Mouse (Mus musculus): ENCODE data around the gene Whrn.

Whrn gene

DNA sequence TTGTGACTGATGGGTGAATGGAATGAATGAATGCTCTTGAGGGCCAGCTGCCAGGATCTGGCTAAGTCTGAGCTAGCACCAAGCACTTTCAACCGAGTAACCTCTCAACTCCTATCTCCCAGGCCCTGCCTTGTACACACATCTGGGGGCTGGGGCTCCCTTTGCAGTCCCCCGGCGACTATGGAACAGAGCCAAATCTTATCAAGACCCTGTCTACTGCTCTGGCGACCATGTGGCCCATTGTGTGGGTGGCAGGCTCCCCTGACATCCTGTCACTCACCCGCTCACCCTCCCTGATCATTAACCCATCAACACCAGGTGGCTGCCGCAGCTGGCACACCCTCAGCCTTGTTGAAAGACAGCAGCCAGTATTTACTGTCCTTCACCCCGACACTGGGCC lies 90.7 kb downstream of the Whrn start:
- DNase-seq = peak; percentile 69

DNA sequence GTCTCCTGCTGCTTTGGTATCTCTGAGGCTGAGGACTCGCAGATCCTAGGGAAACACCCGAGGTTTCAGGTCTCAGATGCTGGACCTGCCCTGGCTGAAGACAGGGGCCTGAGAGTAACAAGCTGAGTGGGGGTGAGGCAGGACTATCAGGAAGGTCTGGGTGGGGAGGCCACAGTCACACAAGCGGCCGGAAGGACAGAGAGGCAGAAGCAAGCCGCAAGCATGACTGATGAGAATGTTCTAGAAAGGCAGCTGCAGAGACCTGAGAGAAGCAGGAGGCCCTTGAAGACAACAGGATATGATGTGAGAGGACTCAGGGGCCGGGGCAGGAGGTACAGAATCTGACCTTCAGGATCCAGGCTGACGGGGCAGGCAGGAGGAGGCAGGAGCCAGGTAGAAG lies 91.6 kb downstream of the Whrn start:
- DNase-seq = no peak

DNA sequence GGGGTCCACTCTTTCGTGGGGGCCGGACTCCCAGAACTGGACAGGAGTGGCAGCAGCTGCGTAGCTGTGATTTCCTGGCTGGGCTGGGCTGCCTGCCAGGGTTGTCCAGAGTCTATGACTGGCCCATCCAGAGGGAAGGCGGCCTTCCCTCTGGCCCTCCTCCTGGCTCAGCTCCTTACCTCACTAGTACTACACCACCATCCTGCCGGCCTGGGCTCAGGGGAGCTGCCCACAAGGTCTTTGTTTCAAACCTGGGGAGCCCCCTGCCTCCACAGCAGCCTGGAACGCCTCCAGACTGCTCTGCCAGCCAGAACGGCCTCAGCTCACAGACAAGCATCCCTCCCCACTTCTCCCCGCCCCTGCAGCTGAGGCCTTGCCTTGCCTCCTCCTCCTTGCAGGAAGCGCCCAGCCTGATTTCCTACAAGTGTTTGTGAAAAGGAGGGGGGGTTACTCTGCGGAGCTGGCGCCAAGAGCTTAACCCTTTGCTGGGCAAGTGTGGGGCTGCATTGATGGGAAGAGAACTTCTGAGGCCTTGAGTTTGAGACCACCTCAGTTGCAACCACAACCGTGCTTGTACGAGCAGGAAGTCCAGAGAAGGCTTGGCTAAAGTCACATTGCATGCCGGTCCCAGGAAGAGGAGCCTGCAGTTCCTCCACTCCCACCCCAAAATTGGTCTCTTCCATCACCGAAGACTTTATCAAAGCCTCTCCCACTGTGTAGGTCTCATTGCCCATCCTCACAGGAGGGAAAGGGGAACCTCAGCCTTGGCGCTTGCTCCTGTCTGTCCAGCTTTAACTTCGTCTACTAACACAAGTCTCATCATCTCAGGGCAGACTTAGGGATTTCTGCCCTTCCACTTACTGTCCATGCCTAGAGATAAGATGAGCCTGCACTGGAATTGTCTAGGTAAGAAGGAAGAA lies 92.5 kb downstream of the Whrn start, which contains the start of gene Akna:
Gene Akna (minus strand): TSS at position 315 of the 920 bp plus-strand sequence.
- DNase-seq = peak; percentile 82

DNA sequence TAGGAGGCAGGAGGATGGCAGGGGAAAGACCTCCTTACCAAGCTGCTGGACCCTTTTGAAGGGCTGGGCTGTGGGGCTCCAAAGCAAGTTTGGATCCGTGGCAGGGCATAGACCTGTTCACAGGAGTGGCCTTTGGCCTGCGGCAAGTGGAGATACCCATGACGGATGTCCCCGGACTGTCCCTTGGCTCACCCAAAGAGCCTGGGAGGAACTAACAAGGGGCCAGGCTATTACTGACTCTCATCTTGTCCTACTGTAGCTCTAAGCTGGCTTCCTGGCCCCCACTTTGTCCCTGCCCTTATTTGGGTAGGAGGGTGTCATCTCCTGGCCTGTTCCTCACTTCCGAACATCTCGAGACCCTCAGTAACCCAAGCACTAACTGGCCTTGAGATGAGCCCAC lies 93.2 kb downstream of the Whrn start:
- no peak for DNase-seq

DNA sequence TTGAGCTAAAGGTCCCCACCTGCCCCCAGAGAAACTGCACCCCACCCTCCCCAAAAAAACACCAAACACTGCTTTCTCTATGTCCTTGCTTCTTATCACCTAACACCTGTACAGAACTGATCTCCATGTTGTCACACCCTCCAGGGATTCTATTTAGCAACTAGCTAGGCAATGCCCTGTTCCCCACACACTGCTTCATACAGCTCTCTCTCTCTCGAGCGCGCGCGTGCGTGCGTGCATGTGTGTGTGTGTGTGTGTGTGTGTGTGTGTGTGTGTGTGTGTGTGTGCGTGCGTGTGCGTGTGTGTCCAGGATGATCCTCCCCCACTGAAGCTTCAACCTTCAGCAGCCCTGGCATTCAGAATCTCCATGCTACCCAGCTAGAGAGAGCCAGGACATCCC lies 93.7 kb downstream of the Whrn start:
- DNase-seq = no peak

DNA sequence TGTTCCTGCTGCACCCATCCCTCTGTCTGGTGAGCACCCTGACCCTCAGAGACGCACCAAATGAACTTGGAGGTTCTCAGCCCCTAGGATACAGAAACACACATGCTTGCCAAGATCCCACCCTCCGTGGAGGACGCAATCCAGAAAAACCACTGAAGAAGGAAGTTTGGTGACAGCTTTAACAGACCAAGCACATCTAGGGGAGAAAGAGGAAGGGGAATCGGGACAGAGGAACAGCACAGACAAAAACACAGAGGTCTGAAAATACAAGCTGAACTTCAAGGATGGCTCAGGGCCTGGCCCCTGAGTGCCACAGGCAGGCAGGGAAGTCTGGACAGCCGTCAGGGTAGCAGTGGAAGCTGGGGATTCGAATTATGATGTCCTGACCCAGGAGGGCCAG lies 94.2 kb downstream of the Whrn start:
- no peak for DNase-seq

DNA sequence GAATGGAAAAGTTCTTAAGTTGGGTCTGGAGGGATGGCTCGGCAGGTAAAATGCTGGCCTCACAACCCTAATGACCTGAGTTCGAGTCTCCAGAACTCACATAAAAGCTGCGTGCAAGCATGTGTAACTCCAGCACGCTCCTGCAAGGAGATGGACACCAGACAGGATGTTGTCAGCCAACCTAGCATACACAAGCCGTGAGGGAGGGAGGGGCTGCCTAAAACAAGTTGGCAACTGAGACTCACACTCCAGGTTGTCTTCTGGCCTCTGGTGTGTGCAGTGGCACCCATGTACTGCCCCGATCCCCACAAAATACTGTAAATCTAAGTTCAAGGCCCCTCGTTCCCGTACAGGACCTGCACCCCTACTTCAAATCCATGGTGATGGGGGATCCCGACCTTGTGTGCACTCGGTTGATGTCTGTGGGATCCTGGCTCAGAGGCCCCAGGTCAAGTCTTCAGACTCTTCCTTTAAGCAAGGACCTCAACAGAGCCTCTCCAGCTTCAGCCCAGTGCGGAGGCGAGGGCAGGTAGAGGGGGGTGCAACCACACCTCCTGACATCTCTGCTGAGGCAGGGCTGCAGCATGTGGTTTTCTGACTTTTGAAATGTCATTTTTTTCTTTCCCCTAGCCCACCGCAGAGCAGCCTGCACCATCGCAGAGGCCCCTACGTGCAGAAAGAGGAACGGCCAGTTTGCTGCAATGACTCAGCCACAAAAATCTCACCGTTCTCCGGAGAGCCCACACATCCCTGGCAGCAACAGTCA lies 95.1 kb downstream of the Whrn start:
- DNase-seq = no peak

DNA sequence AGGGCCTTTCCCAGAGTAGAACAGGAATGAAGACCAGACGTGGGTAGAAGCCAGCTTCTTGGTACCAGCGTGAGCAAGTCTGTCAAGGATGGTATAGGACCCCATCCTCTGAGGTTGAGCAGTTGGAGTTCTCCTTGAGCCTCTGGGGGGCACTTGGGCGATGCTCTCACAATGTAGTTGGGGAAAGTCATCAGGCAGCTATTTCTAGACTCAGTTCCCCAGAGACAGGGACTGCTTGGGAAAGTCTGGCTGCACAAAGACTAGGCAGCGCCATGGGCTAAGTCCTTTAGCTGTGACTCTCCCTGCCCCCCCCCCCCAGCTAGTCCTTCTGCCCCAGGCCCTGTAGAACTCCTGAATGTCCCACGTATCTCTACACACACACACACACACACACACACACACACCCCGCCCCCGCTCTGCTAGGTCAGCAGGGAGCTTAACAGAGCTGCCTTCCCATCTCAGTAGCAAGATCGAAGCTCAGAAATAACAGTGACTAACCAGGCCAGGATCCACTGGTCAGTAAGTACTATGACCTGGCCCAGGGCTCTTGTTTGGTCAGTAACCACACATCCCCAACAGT lies 96.0 kb downstream of the Whrn start:
- no peak for DNase-seq

DNA sequence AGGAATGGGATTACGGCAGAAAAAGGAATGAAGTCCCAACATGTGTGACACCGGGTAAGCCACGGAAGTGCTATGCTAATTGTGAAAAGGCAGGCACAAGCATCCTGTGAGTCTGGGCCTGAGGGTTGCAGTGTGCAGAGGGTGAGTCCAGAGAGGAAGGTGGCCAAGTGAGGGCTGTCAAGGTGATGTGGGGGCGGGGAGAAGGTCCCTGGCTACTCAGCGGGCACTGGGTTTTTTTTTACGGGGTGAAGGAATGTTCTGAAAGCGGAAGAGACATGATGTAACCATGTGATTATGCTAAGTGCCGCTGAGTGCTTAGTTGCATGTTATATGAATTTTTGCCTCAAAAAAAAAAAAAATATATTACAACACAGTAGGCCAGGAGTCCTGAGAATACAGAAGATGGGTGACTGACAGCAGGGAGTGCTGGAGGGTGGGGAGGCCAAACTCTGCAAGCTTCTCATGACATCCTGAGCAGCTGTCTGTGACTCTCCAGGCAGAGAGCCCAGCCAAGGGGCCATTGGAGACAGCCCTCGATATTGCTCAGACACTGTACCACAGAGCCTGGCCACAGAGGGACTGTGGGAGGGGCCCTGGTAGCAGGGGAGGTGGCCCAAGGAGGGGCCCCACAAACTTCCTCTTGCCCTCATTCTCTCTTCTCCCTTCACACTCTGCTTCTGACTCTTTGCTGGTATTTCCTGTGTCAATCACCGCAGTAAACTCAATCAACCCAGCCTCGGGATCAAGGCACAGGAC lies 96.8 kb downstream of the Whrn start:
- DNase-seq = no peak

DNA sequence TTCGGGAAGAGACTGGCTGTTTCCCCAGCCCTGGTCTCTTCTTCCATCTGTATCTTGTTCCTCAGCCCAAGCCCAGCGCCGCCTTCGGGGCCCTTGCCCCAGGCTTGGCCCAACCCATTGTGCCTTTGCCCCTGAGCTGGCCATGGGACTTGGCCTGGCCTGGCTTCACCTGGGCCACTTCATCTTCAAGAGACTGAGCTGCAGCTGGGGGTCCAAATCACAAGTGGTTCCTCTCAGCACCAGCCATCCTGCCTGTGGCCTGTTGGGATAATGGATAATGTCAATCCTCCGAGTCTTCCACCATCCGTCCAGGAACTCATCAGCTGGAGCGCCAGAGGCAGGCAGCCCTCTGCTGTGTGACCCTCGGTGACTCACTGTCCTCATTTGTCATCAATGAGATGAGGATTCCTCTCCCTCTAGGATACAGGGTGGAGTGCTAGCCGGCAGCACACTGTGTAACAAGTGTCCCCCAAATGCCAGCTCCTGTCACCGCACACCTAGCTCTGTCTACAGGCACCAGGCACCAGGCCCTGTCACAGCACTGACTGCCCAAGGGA lies 97.7 kb downstream of the Whrn start:
- DNase-seq = no peak

DNA sequence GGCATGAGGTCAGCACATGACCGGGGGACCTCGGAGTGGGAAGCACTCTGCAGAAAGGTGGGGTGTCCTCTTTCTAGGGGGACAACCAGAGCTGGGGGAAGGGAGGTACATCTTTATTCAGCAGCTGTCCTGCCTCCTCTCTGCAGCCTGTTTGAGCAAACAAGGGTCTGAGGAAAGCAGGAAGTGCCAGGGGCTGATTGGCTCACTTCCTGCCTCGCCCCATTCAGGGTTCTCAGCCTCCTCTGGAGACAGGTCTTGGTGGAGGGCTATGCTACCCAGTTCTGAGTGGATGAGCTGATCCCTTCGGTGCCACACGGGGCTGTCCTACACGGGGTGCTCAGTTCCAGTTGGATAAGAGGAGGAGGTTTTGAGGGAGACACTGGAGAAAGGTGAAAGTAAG lies 104.5 kb downstream of the Whrn start:
- no peak for DNase-seq

DNA sequence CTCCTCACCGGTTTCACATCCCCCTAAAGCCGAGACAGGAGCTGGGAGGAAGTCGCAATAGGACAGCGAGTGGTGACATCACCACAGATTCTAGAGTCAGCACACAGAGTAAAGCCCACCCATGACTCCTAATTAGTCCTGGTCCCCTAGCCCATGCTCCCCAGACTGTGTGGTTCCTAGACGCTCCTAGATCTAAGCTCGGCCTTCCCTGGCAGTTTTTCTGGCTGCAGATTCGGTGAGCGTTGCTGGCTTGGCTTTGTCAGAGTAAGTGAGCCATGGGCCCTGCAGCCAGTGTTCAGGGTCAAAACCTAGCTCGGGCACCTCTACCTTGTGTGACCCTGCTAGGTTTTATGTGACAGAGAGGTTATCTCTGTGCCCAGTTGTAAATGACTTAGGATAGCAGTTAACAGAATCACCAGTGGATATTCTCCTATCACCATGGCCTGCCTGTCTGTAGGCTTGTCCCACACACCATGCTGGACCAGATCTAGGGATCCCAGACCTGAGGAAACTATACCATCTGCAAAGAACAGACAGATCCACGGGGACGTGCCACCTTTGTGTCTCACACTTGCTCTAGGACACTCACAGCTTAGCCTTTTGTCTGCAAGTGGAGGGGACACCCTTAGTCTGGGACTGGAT lies 105.8 kb downstream of the Whrn start:
- peak; percentile 39 for DNase-seq

DNA sequence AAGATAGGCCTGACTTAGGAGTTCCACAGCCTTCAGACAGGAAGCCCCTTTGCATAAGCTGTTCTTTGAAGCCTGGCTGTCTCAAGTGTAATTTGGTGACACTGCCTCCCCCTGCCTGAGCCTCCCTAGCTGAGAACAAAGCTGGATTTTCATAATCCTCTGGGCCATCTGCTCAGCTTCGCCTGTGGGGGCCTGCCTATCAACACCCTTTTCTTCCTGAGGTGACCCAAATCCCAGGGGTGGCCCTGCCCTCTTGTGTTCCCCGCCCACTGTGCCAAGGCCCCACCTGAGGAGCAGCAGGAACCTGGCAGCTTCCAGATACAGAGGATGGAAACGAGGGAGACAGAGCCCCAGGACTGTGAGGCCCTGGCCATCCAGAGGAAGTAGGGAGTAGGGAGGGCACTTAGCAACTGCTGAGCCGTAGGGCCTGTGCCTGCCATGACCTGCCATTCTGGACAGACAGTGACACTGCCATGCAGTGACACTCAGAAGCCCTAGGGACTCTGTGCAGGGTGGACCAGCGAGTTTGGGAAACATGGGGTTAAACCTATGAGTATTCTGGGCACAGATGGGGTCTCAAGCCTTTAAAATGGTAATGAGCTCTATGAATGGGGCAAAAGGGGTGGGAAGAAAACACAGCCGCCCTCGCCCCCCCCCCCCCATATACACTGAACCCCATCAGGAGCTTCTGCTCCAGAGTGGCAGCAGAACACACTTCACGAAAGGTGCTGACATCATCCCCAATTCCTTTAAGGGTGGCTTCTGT lies 106.5 kb downstream of the Whrn start:
- peak; percentile 94 for DNase-seq

DNA sequence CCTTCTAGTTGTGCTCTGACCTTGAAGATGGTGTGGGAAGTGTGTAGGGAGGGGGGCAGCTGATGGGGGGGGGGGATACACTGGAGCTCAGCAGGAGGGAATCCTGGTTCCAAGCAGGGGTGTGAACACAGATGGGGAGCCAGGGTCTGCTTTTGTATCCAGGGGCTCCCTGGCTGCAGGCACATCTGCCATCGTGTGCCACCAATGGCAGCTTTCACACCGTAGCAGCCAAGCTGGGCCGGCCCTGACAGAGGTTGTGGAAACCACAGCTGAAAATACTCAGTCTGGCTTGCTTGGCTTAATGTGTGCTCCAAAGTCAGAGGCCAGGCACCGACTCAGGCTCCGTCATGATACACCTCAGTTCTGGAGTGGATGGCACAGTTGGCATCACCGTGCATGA lies 107.8 kb downstream of the Whrn start:
- no peak for DNase-seq

DNA sequence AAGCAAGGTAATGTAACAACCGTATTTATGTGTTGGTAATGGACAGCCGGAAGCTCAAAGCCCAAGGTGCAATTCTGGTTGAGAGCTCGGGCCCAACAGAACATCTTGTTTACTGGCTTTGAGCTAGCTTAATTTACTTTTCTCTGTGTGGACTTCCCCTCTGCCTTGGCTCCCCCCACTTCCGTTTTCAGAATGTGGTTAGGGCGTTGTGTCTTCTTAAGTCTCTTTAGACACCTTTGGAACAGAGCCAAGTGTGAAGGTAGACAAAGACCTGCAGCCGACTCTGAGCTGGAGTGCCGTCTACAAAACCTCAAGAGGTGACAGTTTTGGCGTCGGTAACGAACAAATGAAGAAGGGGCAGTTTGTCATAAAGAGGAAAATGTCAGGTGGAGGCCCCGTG lies 110.0 kb downstream of the Whrn start:
- no peak for DNase-seq

DNA sequence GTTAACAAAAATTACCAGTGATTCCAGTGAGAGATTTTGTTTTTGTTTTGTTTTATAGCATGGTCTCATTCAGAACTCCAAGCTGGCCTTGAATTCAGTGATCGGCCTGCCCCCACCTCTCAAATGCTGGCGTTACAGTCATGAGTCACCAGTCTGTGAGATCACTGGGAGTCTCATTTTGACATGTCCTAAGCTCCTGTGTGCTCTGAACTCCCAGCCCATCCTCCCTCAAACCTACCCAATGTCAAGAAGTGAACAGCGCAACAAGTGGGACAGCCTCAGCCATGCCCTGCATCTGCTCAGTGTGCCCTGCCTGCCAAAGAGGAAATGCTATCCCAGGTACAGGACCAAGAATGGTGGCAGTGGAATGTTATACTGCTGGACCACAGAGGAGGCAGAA lies 110.5 kb downstream of the Whrn start:
- DNase-seq = no peak

DNA sequence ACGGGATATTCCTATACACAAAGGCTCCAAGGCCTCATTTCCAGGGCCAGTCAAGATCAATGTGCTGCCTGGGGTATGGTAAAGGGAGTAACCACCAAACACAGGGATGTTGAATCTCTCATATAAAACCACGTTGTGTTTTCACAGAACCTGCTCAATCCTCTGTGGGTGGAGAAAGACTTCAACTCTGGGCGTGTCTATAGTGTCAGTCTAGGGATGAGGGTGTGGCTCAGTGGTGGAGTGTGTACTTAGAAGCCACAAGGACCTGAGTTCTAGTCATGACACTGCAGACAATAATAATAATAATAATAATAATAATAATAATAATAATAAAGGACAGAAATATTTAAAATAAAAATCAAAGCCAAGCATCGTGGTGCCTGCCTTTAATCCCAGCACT lies 111.5 kb downstream of the Whrn start:
- DNase-seq = no peak

DNA sequence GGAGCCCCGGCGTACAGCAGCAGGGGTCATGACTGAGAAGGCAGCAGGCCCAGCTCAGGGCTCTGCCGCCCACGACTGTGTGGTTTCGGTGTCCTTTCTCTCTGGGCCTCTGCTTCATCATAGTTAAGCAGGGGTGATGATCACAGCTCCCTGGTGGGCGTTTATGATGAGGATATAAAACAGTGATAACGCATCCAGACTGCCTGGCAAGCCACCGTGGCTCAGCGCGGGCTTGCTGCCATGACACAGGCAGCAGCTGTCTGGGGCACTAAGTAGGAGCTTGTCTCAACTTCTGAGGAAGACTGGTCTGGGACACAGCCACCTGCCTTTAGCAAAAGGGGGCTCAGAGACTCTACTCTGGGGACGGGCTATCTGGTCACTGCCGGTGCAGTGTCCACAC lies 112.3 kb downstream of the Whrn start:
- no peak for DNase-seq

DNA sequence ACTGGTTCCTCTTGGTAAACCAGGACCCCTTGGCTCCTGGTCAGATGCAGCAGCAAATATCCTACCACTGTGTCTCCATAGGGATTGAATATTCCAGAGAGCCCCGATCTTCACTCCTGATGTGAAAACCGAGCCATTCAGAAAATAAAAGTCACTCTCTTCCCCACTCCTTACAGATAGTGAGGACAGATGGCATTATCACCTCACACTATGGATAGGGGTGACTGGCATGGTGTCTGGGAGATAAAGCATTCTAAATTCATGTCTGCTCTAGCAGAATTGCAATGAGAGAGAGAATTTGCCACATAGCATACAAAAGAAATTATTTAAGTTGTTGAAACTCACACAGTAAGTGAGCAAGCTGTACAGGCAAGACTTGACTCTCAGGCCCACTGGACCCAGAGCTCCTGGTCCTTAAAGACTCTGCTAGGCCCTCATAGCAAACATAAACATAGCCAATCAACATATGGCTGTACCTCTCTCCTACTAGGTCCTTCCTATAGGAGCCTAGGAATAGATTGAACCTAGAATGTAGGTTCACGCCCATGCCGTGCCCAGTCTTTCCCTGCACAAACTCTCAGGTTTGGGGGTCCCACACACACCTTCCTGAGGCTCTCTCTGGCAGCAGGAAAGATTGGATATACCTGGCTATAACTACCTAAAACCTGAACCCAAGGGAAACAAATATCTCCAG lies 113.0 kb downstream of the Whrn start:
- DNase-seq = no peak

DNA sequence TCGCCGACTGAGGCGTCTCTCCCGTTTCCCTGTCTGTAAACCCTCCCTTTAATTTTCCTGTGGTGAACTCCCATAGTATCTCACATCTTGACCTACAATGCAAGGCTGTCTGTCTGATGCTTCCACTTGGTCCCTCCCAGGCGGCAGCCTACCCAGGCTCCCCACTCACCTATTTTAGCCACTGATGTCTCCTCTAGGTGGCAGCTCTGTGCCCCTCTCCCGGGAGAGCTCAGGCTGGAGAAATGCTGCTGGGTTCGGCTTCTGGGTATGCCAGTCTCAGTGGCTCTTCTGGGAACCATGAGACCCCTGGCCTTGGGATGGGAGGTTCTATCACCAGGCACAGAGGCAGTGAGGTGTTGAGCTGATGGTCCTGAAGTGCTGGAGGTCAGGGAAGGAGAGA lies 118.3 kb downstream of the Whrn start:
- no peak for DNase-seq

DNA sequence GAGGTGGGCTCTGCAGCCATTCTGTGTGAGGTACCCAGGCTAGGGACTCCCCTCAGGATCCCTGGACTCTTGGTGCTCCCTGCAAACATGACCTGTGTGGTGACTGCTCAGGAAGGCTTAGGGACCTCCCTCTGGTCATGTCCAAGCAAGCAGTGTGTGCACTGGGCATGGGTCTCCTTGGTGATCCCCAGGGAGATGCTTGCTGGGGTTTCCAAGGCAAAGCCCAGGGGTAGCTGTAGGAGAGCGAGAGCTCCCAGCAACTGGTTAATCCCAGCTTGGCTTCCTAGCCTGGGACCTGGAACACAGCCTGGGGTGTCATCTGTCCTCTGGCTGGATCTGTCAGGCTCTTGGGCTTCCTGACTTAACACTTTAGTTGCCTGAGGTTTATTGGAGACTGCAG lies 120.4 kb downstream of the Whrn start:
- no peak for DNase-seq
